Mouse (Mus musculus): ENCODE results near the gene Taf12.
A peak's percentile ranks its signal among the peaks of the same experiment; 100 is the strongest.

Taf12 gene

DNA sequence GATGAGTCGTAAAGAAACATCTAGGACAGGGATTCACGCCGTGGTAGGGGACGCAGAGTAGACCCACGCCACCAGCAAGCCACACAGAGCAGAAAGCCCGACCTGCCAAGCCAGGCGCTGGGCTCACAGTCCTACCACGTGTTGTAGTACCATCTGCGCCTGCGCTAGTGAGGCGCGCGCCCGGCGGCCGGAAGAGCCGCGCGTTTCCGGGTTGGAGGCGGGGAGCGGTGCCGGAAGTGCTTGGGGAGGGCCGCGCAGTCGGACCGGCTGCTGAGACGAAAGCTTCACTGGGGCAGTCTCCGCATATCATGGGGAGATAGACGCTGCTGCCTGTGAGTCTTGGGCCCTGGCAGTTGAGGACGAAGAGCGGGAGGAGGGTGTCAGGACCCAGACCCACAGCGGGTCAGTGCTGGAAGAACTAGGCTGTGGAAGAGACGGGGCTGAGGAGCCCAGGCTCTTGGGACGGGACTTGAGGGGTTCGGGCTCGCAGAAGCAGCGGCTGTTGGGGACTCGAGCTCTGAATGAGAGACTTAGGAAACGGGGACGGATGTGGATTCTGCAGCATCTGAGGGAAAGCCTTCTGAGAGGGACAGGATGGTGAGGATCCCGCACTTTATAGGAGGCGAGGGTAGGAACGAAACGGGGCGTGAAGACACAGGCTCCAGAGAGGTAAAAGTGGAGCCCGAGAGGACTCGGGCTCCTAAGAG is at the start of gene Taf12:
Gene Taf12, plus strand, starts transcription at position 220 of the 707 bp plus-strand sequence.
- peak; percentile 87 to 89 for DNase-seq

DNA sequence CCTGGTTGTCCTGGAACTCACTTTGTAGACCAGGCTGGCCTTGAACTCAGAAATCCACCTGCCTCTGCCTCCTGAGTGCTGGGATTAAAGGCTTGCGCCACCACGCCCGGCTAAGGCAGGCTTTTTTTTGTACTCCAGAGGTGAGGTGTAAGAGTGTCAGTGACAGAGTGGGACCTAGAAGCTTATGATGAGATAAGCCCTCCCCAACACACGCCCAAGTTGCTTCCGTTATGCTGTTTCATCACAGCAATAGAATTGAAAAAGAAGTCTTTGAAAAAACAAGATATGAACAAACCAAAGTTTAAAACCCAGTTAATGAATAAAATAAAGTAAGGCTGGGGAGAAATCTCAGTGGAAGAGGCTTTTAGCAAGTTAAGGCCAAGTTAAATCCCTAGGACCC is 43.8 kb upstream of the Taf12 start:
- DNase-seq: no peak

DNA sequence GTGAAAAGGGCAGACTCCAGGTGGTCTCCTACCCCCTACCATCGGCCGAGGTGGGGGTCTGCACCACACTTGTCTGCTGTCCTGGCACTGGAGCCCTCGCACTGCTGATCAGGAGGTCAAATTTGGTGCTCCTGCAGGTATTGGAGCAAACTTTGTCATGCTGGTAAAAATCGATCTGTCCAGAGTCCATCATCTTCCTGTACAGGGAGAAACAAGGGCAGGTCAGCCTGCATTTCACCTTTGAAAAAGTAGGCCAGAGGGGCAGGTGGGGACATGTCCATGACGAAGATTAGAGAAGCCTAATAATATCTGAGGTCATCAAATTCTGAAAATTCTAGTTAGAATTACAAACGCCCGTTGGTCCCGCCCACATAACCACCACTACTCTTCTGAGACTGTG is 39.5 kb upstream of the Taf12 start:
- no peak for DNase-seq

DNA sequence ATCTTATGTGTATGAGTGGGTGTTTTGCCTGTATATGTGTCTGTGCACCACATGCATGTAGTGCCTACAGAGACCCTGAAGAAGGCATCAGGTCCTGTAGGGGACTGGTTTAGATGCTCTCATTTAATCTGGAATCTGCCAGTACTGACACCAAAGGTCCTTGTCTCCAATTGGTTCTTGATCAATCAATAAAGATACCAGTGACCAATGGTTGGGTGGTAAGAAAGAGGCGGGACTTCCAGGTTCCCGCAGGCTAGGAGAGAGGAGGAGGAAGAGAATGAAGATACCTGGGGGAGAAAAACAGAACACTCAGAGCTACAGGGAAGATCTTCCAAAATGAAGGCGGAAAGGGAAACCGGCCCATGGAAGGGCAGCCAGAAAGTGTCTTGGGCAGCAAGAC is 35.8 kb upstream of the Taf12 start:
- no peak for DNase-seq

DNA sequence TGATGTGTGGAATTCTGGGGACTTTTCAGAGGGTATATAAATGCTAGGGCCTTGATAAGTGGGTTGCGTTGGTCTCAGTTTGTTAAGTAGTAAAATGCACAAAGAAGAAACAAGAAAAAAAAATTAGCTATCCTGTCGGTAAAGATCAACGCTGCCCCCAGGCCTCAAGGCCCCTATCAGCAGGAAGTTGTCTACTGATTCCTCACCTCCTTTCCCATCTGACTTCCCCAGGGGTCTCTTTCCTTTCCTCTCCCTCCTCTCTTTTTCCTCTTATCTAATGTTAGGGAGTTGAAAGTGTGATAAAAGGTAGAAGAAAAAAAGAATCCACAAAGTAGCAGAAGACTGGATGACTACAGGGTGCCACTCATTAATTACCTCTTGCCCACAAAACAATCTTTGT is 33.8 kb upstream of the Taf12 start:
- no peak for DNase-seq

DNA sequence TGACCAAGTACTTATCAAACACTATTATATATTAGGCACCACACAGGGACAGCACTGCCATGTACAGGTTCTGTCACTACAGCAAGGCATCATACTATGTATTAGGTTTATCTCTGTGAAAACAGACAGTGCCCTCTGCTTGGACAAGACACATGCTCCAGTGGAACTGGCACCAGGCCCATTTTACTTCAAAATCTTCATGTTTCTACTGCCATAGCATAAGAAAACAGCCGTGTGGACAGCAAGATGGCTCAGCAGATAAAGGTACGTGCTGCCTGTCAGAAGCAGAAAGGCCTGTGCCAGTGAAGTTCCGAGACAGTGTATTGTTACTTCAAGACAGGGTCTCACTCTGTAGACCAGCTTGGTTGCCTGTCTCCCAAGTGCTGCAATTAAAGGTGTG is 33.0 kb upstream of the Taf12 start:
- DNase-seq: no peak

DNA sequence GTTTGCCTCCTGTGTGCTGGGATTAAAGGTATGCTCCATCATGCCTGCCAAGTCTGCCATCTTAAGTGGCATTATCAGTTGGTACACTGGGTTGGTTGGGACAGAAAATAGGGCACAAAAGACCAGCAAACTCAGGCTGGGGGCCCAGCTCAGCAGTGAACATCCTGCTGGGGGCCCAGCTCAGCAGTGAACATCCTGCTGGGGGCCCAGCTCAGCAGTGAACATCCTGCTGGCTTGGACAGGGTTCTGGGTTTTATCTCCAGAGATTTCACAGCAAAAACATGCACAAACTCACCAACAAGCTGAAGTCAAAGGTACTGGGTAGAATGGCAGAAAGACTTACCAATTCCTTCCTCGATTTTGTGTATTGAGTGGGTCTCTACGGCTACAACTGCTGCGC is 28.5 kb upstream of the Taf12 start:
- no peak for DNase-seq

DNA sequence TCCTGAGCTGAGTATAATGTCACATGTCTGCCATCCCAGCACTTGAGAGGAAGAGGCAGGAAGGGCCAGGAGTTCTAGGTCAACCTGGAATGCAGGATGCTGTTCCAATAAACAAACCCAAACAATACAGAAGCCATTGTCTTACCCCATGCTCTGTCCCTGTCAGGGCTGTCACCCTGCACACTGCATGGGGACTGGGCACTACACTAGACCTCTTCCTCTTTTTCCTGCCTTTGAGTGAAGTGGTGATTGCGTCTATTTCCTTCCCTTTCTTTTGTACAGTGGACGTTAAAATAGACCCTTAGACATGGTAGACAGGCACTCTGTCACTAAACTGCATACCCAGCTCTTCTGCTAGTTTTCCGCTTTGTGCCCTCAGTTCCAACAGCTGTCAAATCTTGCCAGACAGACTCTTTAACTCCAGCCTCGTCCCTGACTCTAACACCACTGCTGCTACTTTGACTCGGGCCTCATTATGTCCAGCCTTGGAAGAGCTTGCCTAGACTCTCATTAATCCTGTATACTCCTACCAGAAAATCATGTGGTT is 26.7 kb upstream of the Taf12 start:
- DNase-seq: no peak

DNA sequence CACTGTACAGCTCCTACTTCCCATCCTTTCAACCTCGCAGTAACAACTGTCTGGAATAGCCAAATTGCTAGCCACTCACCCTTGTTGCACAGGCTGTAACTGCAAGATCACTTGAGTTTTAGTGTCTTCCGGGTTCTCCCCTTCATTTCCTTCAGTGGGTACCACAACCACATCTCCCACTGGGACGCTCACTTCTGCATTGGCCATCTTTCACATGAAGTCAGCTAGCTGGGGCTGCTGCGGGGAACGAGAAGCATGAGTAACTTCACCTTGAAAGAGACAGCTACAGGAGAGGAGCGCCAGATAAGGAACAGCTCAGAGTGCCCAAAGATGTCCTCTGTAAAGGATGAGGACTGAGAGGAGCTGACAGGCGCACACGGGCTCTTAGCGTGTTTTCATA is 22.6 kb upstream of the Taf12 start:
- no peak for DNase-seq

DNA sequence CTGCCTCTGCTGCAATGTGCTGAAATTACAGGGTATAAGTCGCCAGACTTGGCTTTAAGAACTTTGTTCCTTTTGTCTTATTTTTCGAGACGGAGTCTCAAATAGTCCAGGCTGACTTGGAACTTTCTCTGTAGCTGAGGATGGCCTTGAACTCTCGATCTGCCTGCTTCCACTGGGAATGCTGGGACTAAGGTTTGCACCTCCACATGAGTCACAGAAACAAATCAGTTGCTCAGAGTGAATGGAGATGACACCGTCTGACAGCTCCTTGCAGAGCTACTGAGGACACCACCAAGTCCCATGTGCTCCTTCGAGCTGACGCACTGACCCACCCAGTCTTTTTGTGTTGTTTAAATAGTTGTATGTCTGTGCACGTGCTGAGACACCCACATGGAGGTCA is 21.0 kb upstream of the Taf12 start:
- no peak for DNase-seq

DNA sequence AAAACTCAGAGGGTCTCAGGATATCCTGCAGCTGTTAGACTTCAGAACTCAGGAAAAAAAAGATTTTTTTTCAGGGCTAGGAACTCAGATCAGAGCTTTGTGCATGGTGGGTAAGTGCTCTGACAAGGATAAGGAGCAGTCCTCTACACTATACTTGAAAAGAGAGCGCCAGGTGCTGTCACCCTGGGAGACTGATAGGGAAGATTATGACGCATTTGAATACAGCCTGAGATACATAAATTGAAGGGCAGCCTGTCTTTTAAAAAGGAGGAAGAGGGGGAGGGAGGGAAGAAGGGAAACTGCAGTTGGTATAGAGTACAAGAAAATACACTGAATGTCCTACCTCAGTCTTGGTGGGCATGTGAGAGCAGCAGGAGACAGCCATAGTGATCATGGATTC is 20.6 kb upstream of the Taf12 start:
- DNase-seq: no peak

DNA sequence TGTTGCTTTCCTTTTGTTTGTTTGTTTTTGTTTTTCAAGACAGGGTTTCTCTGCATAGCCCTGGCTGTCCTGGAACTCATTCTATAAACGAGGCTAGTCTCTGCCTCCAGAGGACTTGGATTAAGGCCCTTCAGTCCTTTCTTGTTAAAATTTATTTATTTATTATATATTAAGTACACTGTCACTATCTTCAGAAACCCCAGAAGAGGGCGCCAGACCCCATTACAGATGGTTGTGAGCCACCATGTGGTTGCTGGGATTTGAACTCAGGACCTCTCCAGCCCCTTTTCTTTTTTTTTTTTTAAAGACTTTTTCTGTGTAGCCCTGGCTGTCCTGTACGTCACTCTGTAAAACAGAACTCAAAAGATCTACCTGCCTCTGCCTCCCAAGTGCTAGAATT is 19.2 kb upstream of the Taf12 start:
- DNase-seq: no peak

DNA sequence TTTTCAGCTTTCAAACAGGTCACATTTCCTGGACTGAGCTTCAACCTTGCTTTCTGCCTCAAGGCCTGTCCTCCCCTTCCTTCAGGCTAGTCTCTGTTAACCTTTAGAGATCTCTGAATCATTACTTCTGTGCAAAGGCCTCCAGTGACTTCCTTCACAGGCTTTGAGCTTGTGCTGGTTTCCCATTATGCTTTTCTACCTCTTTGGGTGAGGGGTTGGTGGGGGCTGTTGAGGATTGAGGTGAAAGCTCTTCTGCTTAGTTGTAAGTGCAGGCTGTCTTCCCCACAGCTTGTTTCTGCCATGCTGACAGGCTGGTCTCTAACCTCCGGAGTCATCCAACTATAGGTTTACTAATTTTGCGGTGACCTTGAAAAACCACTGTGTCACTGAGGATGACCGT is 17.8 kb upstream of the Taf12 start:
- no peak for DNase-seq

DNA sequence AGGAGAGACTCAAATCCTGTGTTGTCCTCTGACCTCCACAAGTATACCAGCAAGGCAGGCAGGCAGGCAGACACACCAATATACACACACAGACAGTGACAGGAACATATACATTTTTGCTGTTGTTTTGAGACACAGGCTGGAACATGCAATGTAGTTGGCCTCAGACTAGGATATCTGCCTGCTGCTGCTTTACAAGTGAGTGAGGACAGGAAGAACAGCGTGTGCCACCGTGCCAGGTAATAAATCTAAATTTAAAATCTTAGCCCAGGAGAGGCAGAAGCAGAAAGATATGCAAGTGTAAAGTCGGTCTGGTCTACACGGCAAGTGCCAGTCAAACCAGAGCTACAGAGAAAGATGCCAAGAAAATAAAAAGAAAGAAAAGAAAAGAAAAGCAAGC is 14.9 kb upstream of the Taf12 start:
- no peak for DNase-seq

DNA sequence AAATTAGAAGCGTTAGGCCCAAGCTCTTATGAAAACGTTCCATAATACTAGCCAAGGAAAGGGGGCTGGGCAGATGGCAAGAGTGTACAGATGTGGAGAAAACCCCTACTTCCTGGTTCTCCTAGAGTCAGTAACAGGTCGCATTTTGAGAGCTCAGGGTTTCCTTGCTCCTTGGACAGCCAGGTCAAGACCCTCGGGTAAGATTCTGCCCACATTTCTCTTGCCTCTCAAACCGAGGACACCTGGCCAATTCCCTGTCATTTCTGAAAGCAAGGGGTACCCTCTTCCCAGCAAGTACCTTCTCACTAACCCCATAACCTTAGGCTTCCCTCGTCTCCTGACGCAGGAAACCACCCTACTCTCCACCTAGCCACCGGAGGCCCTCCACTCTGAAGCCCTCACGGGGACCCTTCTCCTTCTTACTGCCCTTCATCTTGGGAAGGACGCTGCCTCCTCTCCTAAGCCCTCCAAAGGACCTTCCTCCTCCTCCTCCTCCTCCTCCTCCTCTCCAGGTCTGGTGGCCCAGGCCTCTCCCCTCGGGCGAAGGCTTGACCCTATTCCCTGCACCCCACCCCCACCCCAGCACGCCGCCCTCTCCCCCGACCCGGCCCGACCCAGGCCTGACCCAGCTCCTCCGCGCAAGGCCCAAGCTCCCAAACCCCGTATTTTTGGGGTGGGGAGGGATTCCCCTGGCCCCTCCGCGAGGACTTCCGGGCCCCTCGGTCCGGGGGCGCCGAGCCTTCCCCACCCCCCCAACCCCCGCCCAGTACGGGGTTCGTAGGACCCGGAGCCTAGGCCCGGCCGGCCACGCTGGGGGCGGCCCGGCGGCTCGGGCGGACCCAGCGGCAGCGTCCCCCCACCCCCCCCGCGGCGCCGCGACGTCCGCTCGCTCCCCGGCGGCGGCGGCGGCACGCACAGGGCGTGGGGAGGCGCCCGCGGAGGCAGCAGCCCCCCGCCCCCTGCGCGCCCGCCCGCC is 13.5 kb upstream of the Taf12 start:
- peak; percentile 22 to 47 for DNase-seq

DNA sequence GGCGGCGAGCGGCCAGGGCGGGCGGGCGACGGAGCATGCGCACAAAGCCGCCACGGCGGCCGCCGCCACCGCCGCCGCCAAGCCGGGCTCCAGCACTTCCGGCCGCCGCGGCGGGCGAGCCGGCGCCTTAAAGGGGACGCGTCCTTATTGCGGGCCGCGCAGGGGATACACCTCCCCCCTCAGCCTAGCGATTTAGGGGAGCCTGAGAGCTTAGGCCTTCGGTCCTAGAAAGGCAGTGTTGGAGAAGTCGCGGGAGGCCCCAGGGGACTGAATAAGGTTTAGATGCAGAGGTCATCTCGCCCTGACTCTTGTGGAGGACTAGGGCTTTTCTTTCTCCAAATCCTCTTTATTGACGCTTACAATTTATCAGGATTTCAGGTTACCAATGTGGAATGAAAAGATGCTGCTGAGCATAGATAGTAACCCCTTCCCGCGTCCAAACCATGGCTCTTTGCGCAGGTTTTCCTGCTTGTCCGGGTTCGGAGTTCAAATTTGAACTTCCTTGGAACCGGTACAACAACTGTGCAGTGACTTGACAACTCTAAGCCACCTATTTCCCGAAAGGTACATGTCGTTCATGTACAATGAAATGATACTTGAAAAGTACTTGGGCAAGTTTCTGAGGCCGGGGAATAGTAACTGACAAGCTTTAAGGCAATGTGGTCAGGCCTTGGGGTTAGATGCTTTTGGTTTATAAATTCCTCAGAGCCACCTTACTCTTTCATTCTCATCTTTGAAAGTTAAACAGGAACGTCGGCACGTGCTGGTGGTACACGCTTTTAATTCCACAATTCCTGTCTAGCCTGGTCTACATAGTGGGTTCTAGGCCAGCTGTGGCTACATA is 12.4 kb upstream of the Taf12 start, which contains the start of gene Gmeb1:
Gene Gmeb1, minus strand, starts transcription at position 89 of the 844 bp plus-strand sequence.
- DNase-seq: peak; percentile 56 to 74

DNA sequence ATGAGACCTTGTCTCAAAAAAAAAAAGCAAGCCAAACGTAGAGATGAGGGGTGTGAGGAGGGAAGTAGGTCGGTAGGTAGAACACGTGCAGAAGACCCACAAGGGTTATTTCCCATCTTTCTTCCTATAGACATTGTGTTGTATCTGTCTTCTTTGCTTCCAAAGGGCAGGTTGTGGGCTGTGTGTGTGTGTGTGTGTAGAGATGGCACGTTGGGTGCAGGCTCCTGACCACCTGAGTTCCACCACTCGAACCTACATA is 11.9 kb upstream of the Taf12 start:
- DNase-seq: no peak

DNA sequence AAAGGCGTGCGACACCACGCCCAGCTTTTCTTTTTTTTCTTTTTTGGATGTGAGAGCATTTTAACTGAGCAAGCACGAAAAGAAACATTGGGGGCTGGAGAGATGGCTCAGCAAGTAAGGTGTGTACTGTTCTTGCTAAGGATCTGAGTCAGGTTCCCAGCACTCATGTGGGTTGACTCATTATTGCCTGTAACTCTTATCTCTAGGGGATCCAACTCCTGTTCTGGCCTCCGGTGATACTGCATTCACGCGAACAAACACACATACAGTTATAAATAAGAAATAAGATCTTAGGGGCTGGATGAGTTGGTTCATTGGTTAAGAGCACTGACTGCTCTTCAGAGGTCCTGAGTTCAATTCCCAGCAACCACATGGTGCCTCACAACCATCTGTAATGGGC is 10.9 kb upstream of the Taf12 start:
- DNase-seq: no peak

DNA sequence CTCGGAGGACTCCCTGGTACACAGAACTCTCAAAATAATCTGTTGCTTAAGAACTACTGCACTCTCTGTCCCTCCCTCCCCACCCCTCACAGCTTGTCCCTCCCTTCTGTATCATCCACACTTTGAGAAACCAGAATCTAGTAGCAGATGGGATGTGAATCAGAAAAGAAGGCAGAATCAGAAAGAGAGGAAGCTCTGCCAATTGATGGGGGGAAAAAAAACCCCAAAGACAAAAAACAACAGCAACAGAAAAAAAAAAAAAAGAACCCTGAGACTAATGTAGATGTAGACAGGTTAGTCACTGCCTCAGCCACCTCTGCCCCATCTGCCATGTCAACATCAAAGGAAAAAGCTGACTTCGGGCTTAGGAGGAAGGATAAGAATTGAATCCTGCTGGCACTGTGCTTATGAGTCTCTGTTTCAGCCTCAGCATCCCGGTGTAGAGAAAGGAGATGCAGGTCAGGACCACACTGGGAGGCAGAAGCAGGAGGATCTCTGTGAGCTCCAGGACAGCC is 7.3 kb upstream of the Taf12 start:
- no peak for DNase-seq

DNA sequence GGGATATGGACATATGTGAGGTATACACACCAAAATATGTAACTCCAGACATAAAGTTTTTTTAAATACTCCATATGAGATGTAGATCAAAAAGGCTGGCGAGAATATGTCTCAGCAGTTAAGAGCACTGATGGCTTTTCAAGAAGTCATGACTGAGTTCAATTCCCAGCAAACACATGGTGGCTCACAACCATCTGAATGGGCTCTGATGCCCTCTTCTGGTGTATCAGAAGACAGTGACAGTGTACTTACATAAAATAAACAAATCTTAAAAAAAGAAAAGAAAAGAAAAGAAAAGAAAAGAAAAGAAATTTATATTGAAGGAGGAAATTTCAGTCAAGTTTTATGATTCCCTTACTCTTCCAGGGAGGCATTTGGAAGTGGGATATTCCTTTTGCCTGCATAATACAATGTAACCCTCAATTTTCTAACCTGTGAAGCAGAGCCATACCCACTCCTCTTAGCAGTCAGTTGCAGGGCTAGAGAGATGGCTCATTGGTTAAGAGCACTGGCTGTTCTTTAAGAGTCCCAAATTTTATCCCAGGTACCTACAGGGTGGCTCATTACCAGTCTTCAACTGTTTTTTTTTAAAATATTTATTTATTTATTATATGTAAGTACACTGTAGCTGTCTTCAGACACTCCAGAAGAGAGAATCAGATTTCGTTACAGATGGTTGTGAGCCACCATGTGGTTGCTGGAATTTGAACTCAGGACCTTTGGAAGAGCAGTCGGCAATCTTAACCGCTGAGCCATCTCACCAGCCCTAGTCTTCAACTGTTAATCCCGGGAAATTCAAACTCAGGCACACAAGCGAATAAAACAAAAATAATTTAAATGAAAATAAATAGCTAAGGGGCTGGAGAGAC is 5.1 kb upstream of the Taf12 start:
- DNase-seq: no peak

DNA sequence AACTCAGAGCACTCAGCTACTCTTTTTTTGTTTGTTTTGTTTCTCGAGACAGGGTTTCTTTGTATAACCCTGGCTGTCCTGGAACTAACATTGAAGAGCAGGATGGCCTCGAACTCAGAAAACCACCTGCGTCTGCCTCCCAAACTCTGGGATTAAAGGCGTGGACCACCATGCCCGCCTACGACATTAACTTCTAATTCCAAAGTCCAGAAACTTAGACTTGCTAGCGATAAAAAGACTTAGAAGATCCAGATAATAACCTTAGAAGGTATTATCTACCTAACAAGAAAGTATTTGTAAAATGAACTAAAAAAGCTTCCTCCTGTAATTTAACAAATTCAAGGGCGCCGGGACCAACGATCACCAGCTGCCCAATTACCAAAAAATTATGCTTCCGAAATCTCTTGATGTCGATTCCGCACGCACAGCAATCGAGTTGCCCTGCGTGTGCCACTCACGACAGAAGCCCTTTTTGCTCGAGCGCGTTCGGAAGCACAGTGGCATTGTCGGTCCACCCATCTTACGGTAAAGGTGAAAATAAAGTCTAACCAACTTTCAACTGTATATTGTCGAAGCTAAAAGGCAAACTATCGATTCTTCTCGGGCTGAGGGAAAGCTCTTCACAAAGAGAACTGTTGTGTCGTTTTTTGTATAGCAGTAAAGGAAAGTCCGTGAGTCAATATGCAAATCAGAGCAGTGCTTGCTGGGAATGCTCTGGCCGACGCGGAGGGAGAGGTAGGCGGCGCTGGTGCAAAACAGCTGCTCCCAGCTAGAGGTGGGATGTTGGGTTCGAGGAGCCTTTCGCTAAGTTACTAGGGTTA is 4.2 kb upstream of the Taf12 start:
- peak; percentile 65 to 85 for DNase-seq
